Mouse (Mus musculus): ENCODE measurements around the gene Aldh18a1.

- TF ChIP-seq GATA1 (IDR thresholded peaks at IDR 0.05; ENCODE audit: borderline replicate concordance, low read length) (no peak), FLI1 (IDR thresholded peaks at IDR 0.05; ENCODE audit: low read length) (no peak)
These were observed 7.6 kb upstream of the Aldh18a1 start for GRCm38 (mm10) chr19:40595831-40596230.
